Mouse (Mus musculus): ENCODE measurements around the gene Adora3.

Gene Adora3

GRCm38 (mm10) chr3:105929821-105930220 is 59.2 kb downstream of the Adora3 start:
- no peak for DNase-seq (ENCODE audit: low spot score in 2 of 2)

- no peak for DNase-seq (ENCODE audit: low spot score in 2 of 2)
Observed at GRCm38 (mm10) chr3:105931095-105931494, 60.4 kb downstream of the Adora3 start.

DNA sequence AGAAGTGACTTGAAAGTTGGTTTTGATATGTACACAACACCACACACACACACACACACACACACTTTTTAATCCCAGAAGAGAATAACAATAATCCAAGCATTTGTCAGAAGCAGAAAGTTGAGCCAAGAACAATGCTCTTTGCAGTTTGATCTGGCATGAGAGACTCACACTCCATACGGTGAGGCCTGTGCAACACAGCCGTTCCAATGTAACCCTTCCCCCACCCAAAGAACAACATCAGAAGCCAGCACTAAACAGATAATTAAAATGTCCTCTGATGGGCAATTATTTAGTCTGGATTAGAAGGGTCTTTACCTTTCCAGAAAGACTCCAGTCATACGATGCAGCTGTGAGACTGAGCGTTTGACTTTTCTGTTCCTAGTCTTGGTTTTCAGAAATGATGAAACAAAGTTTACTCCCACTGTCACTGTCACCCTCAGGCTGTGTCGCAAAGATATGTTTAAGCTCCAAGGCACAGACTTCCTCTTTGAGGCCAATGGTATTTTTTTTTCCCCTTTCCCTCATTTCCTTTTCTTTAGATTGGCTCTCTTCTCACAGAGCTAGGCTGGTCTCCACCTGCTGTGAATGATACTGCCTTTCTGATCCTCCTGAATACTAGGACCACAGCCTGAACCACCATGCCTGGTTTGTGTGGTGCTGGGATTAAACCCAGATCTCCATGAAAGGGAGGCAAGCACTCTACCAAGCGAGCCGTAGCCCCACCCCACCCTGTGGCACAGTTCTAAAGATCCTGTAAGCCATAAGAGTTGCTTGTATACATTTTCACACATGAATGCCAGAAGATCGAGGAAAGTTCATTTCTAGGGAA is 61.8 kb downstream of the Adora3 start, which contains the start of gene I830077J02Rik:
TSS of gene I830077J02Rik (minus strand) at position 425 of the 832 bp plus-strand sequence.
- DNase-seq (ENCODE audit: low spot score in 2 of 2) = no peak

- DNase-seq (ENCODE audit: low spot score in 2 of 2) = no peak
Observed at GRCm38 (mm10) chr3:105933926-105934325, 63.3 kb downstream of the Adora3 start.

DNA sequence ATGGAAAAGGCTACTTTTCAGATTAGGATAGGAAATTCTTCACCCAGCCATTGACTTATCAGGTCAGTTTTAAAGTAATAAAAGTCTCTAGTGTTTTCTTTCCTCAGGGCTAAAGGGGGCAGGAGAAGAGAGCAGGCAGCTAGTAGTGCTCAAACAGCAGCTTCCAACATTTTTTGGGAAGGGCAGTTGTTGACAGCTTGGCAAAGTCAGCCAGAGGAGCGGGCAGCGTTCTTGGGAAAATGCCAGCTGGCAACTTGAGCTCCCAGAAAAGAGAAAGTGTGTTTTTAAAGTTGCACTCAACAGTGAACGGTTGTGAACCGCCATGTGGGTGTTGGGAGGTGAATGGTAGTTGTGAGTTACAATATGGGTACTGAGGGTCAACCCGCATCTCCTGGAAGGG is 64.4 kb downstream of the Adora3 start:
- no peak for DNase-seq (ENCODE audit: low spot score in 2 of 2)

DNA sequence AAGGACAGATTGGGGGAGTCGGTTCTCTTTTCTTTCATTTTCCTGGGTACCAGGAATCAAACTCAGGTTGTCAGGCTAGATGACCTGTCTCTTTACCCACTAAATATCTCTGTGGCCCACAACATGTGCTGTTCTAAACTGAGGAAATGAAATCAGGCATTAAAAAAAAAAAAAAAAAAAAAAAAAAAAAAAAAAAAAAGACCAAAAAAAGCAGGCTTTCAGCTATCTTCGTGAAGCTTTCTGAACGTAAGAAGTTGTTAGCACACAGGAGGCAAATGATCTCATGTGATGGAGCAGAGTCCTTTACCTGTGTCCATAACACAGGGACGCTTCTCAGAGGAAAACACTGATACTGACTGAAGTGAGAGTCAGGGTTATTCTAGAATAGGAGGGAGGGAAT is 65.5 kb downstream of the Adora3 start:
- DNase-seq (ENCODE audit: low spot score in 2 of 2) = no peak

GRCm38 (mm10) chr3:105951348-105951747 is 80.7 kb downstream of the Adora3 start:
- no peak for DNase-seq (ENCODE audit: low spot score in 2 of 2)

DNA sequence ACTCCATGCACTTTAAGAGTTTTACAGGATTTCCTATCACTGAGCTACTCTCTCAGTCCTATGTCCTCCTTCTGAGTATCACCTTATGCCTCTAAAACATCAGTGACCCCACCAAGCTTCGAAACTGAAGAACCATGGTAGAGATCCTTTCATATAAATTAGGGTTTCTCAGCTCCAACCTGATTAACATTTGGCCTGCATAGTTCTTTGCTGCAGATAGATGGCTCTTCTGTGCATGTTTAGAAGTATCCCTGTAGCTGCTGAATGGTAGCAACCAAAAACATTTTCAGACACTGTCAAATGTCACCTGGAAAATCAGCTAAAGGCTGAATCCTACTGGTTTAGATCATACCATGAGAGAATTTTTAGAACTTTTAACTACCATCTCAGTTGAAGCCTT is 86.6 kb downstream of the Adora3 start:
- DNase-seq (ENCODE audit: low spot score in 2 of 2) = no peak

DNA sequence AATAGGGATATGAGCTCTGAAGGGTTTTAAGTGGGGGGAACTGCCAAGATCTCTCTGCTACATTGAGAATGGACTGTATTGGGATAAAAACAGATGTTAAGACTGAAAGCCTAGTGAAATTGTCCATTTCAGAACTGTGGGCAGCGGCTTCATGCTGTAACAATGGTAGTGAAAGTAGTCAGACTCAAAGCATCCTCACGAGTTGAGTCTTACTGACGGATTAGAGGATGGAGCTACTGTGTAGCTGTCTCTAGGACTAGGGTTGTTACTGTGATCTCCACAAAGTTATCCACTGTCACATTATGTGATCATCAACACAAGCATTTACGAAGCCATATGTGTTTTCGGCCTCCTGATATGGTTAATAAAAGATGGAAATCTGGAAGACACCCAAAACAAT is 87.5 kb downstream of the Adora3 start:
- no peak for DNase-seq (ENCODE audit: low spot score in 2 of 2)

All from spleen, postnatal 4 days (tissue).